ENCODE assay signal across 20 mouse cellular contexts in genomic region chr2:119377286-119377685, GRCm38 (mm10). TPM values are rescaled to one million over a fixed set of nuclear protein-coding genes. Genes with fewer than 3 reads are reported as not detected.
A peak's percentile ranks its signal among the peaks of the same experiment; 100 is the strongest.
DNase-seq lines count a peak whose midpoint lies in the region; ATAC-seq lines count a peak whose summit lies in the region.
"Had no signal": no experiment of that assay in that cellular context is flagged by ENCODE, and none has a peak within 500 bp of the region (broad histone marks: within the 10 kb centered on the region; RNA-seq: fewer than 3 reads in every experiment).

No protein-coding gene starts in this region.

- H3K27me3 ChIP-seq in heart, embryonic 12.5 days (replicated peaks): no peaks in the 10 kb centered on the region
- H3K27me3 ChIP-seq: forebrain, embryonic 15.5 days; heart, embryonic 15.5 days; liver, embryonic 13.5 days; megakaryocyte, embryonic 14.5 days had no signal

- 0 out of 2 replicates have a peak overlapping the region, but pooled peaks have one; percentile 48 for H3K9ac ChIP-seq in heart, embryonic 12.5 days
- H3K9ac ChIP-seq: forebrain, embryonic 15.5 days; heart, embryonic 15.5 days; liver, embryonic 13.5 days had no signal

- no peak for ATAC-seq in heart, embryonic 12.5 days (ENCODE audit: insufficient number of reproducible peaks, low FRiP score)
- ATAC-seq: forebrain, embryonic 15.5 days; hindbrain, embryonic 16.5 days; midbrain, embryonic 16.5 days had no signal

- H3K4me3 ChIP-seq in heart, embryonic 12.5 days: no peak overlapping the region
- H3K4me3 ChIP-seq: embryonic facial prominence, embryonic 10.5 days; erythroblast, embryonic 14.5 days; forebrain, embryonic 15.5 days; heart, embryonic 15.5 days; liver, embryonic 13.5 days; megakaryocyte, embryonic 14.5 days had no signal

- H3K27ac ChIP-seq in heart, embryonic 12.5 days (ENCODE audit: poor library complexity, severe bottlenecking): peak overlapping the region; percentile 20; the same call in 1 of the 2 replicates
- H3K27ac ChIP-seq: embryonic facial prominence, embryonic 10.5 days; forebrain, embryonic 15.5 days; heart, embryonic 15.5 days; liver, embryonic 13.5 days had no signal

- DNase-seq in heart, adult 9 months (ENCODE audit: low spot score in 2 of 2): no peak
- DNase-seq in kidney, adult 8-10 months: peak; percentile 36 to 37
- DNase-seq in kidney, postnatal 14 days: peak; percentile 56
- peak; percentile 52 for DNase-seq in lung, postnatal 10 days
- DNase-seq in left cerebral cortex, postnatal 25 days (ENCODE audit: low spot score in 2 of 2): no peak
- no peak for DNase-seq in embryo, embryonic 10.5 days (ENCODE audit: low spot score)
- DNase-seq in retina, embryonic 14.5 days (ENCODE audit: low spot score): no peak
- DNase-seq: cerebellum, postnatal 25 days; layer of hippocampus, postnatal 36 days; liver, embryonic 13.5 days; right cerebral cortex, postnatal 25 days had no signal

- 71% methylated on average over 9 of the region's 9 CpGs for WGBS in heart, embryonic 12.5 days

- H3K9me3 ChIP-seq in heart, embryonic 12.5 days (replicated peaks): no peaks in the 10 kb centered on the region
- H3K9me3 ChIP-seq: embryonic facial prominence, embryonic 10.5 days; forebrain, embryonic 15.5 days; heart, embryonic 15.5 days; liver, embryonic 13.5 days; megakaryocyte, embryonic 14.5 days had no signal

- no peak overlapping the region for H3K4me2 ChIP-seq in heart, embryonic 12.5 days
- H3K4me2 ChIP-seq: forebrain, embryonic 15.5 days; heart, embryonic 15.5 days; liver, embryonic 13.5 days had no signal

- H3K36me3 ChIP-seq in heart, embryonic 12.5 days: peaks cover 91% of the 10 kb centered on the region

- intact Hi-C loops in left cerebral cortex, postnatal 25 days (cut with DNase I): no loop called here

- H3K4me1 ChIP-seq in heart, embryonic 12.5 days (replicated peaks): 0 out of 2 replicates have a peak, but pooled peaks cover 2% of the 10 kb centered on the region
- H3K4me1 ChIP-seq: embryonic facial prominence, embryonic 10.5 days; forebrain, embryonic 15.5 days; heart, embryonic 15.5 days; liver, embryonic 13.5 days; megakaryocyte, embryonic 14.5 days had no signal

RNA-seq across cellular contexts. Expression of gene Chac1, which starts 26.3 kb away (rescaled TPM):
- 0.12 and 0.31 TPM in 2 replicates for polyA plus RNA-seq in heart, embryonic 12.5 days (2016; fragmentation: Nextera tagmentation; extraction: Ambion mirVana)
- total RNA-seq in left cerebral cortex, postnatal 25 days (2021): 1 to 10 TPM; 9.6 to 9.8 TPM

RNA-seq across cellular contexts. Expression of gene Dll4, which starts 51.7 kb away (rescaled TPM):
- polyA plus RNA-seq in heart, embryonic 12.5 days (2016; fragmentation: Nextera tagmentation; extraction: Ambion mirVana): 6.5 and 6.8 TPM in 2 replicates
- total RNA-seq in left cerebral cortex, postnatal 25 days (2021): 1 to 10 TPM; 2.3 to 4.0 TPM
- total RNA-seq: MEL had no signal

Comparison
In these comparisons a context has a peak if more than half of its experiments do, and no peak if none do; other contexts are left out.
1. DNase-seq: peak in kidney, adult 8-10 months (2 of 2), kidney, postnatal 14 days (single experiment) and lung, postnatal 10 days (single experiment); none in heart, adult 9 months (0 of 2), left cerebral cortex, postnatal 25 days (0 of 2), embryo, embryonic 10.5 days (single experiment) and retina, embryonic 14.5 days (single experiment).